Mouse (Mus musculus) heart, postnatal 25 days (tissue): ENCODE measurements at regions not wholly inside any gene's neighbourhood (a gene's known extent, or its start where the extent isn't known, plus 50 kb on each side); places are given as distances from the start of the nearest gene placed in this dataset.

ENCODE experiments used
- DNase-seq: peaks from one replicate; pipeline ENCODE4 v3.0.0; 2022; ENCODE audit warnings: low spot score
- intact Hi-C: fragments of 180-260 bp; cut with DNase I; formaldehyde crosslinking; loops from one replicate; pipeline ENCODE4 v1.15.1; 2025

- intact Hi-C loops, result no loop called here
- DNase-seq, result peak; percentile 7
Observed at GRCm38 (mm10) chr13:103493567-103493966, 159.3 kb upstream of the Mast4 start.

GRCm38 (mm10) chr13:103490049-103490448 lies 155.8 kb upstream of the Mast4 start:
- intact Hi-C loops, result no loop called here
- no peak for DNase-seq

GRCm38 (mm10) chr13:103484092-103484491 lies 149.8 kb upstream of the Mast4 start:
- intact Hi-C loops, result no loop called here
- no peak for DNase-seq

GRCm38 (mm10) chr13:103483392-103483791 lies 149.1 kb upstream of the Mast4 start:
- intact Hi-C loops, result no loop called here
- DNase-seq, result no peak

- intact Hi-C loops, result no loop called here
- no peak for DNase-seq
Observed at GRCm38 (mm10) chr13:103476328-103476727, 142.0 kb upstream of the Mast4 start.

- intact Hi-C loops, result no loop called here
Observed at GRCm38 (mm10) chr13:103472216-103472615, 137.9 kb upstream of the Mast4 start.

GRCm38 (mm10) chr13:103470141-103470540 lies 135.8 kb upstream of the Mast4 start:
- DNase-seq, result no peak
- intact Hi-C loops, result no loop called here

More at GRCm38 (mm10) chr13:103472216-103472615, 137.9 kb upstream of the Mast4 start:
- DNase-seq, result no peak

GRCm38 (mm10) chr13:103460499-103460898 lies 126.2 kb upstream of the Mast4 start:
- DNase-seq, result no peak
- intact Hi-C loops, result no loop called here

- DNase-seq, result no peak
Observed at GRCm38 (mm10) chr13:103459486-103460147, 125.3 kb upstream of the Mast4 start.

GRCm38 (mm10) chr13:103452837-103453236 lies 118.5 kb upstream of the Mast4 start:
- no peak for DNase-seq
- intact Hi-C loops, result loop anchor here (10.0 kb wide), 1 partner anchor 172 kb away; no protein-coding TSS in a partner anchor

More at GRCm38 (mm10) chr13:103459486-103460147, 125.3 kb upstream of the Mast4 start:
- intact Hi-C loops, result loop anchor here (5.0 to 10.0 kb wide), 2 partner anchors 165 to 1262 kb away; no protein-coding TSS in a partner anchor

GRCm38 (mm10) chr13:103430589-103430988 lies 96.3 kb upstream of the Mast4 start:
- intact Hi-C loops, result no loop called here
- DNase-seq, result no peak

- intact Hi-C loops, result no loop called here
- DNase-seq, result no peak
Observed at GRCm38 (mm10) chr13:103424011-103424410, 89.7 kb upstream of the Mast4 start.

- intact Hi-C loops, result no loop called here
- peak; percentile 12 for DNase-seq
Observed at GRCm38 (mm10) chr13:103423417-103423816, 89.1 kb upstream of the Mast4 start.

- intact Hi-C loops, result no loop called here
- DNase-seq, result no peak
Observed at GRCm38 (mm10) chr13:103422997-103423396, 88.7 kb upstream of the Mast4 start.

- intact Hi-C loops, result no loop called here
- no peak for DNase-seq
Observed at GRCm38 (mm10) chr13:103419146-103419545, 84.8 kb upstream of the Mast4 start.

- DNase-seq, result no peak
- intact Hi-C loops, result no loop called here
Observed at GRCm38 (mm10) chr13:103417256-103417655, 83.0 kb upstream of the Mast4 start.

GRCm38 (mm10) chr13:103415335-103415734 lies 81.0 kb upstream of the Mast4 start:
- intact Hi-C loops, result no loop called here
- no peak for DNase-seq

GRCm38 (mm10) chr13:103412566-103412965 lies 78.3 kb upstream of the Mast4 start:
- DNase-seq, result no peak
- intact Hi-C loops, result no loop called here

GRCm38 (mm10) chr13:103409286-103409685 lies 75.0 kb upstream of the Mast4 start:
- intact Hi-C loops, result no loop called here
- DNase-seq, result no peak

- no peak for DNase-seq
Observed at GRCm38 (mm10) chr13:103396526-103397020, 62.3 kb upstream of the Mast4 start.

GRCm38 (mm10) chr13:103396099-103396498 lies 61.8 kb upstream of the Mast4 start:
- DNase-seq, result no peak
- intact Hi-C loops, result no loop called here

More at GRCm38 (mm10) chr13:103396526-103397020, 62.3 kb upstream of the Mast4 start:
- intact Hi-C loops, result no loop called here

GRCm38 (mm10) chr13:103392581-103392980 lies 58.3 kb upstream of the Mast4 start:
- DNase-seq, result no peak
- intact Hi-C loops, result no loop called here
